Mouse (Mus musculus) layer of hippocampus, postnatal 14 days (tissue): ENCODE measurements around the gene Inpp5f. TPM values are rescaled to one million over a fixed set of nuclear protein-coding genes. Genes with fewer than 3 reads are reported as not detected.
"Not testable (repeated sequence)": the region's sequence is repeated elsewhere in the genome, so short reads cannot be mapped to it uniquely, and the experiment has no call there.

Experiments used
- DNase-seq, 2 experiments: peaks; one replicate each; pipeline ENCODE4 v3.0.0; 2021 to 2022; ENCODE audit warnings: low spot score in 2 of 2, mixed read lengths in 1 of 2
- total RNA-seq, 2 experiments: library from RNA; stranded (reverse); gene quantifications; 2 replicates each; pipeline ENCODE4 v1.2.3; 2021

The Inpp5f gene
- total RNA-seq, 2 experiments from 2014 or later, result 246 to 261 TPM

- DNase-seq, result no peak
Measured at GRCm38 (mm10) chr7:128656970-128657369, 45.8 kb downstream of the Inpp5f start.

- DNase-seq, result no peak
Measured at GRCm38 (mm10) chr7:128663906-128664305, 52.8 kb downstream of the Inpp5f start.

GRCm38 (mm10) chr7:128664861-128665377 is 53.8 kb downstream of the Inpp5f start:
- no peak for DNase-seq

GRCm38 (mm10) chr7:128667788-128668187 is 56.7 kb downstream of the Inpp5f start:
- DNase-seq, result no peak

GRCm38 (mm10) chr7:128668831-128669230 is 57.7 kb downstream of the Inpp5f start:
- DNase-seq, result no peak

- DNase-seq, result peak in 1 of 2 experiments; percentile 61
Measured at GRCm38 (mm10) chr7:128671952-128672351, 60.8 kb downstream of the Inpp5f start.

- DNase-seq, result peak in 1 of 2 experiments; percentile 46
Measured at GRCm38 (mm10) chr7:128672408-128673010, 61.4 kb downstream of the Inpp5f start.

- DNase-seq, result no peak
Measured at GRCm38 (mm10) chr7:128678546-128678945, 67.4 kb downstream of the Inpp5f start.

GRCm38 (mm10) chr7:128687821-128688564 is 76.9 kb downstream of the Inpp5f start:
- peak; percentile 82 to 90 for DNase-seq

- peak in 1 of 2 experiments; percentile 28 for DNase-seq
Measured at GRCm38 (mm10) chr7:128689347-128689746, 78.2 kb downstream of the Inpp5f start.

GRCm38 (mm10) chr7:128690070-128690469 is 78.9 kb downstream of the Inpp5f start:
- DNase-seq, result peak; percentile 93 to 96

GRCm38 (mm10) chr7:128690796-128691195 is 79.7 kb downstream of the Inpp5f start:
- peak; percentile 64 to 90 for DNase-seq

GRCm38 (mm10) chr7:128692163-128692562 is 81.0 kb downstream of the Inpp5f start:
- no peak for DNase-seq

- DNase-seq, result no peak
Measured at GRCm38 (mm10) chr7:128694848-128695247, 83.7 kb downstream of the Inpp5f start.

GRCm38 (mm10) chr7:128699959-128700358 is 88.8 kb downstream of the Inpp5f start:
- not testable (repeated sequence) for DNase-seq

- peak; percentile 78 to 79 for DNase-seq
Measured at GRCm38 (mm10) chr7:128705735-128706134, 94.6 kb downstream of the Inpp5f start.

GRCm38 (mm10) chr7:128717991-128718390 is 106.9 kb downstream of the Inpp5f start:
- DNase-seq, result no peak

- peak; percentile 65 to 93 for DNase-seq
Measured at GRCm38 (mm10) chr7:128724761-128725160, 113.6 kb downstream of the Inpp5f start.

GRCm38 (mm10) chr7:128725189-128725588 is 114.1 kb downstream of the Inpp5f start:
- no peak for DNase-seq

- no peak for DNase-seq
Measured at GRCm38 (mm10) chr7:128726999-128727398, 115.9 kb downstream of the Inpp5f start.

- no peak for DNase-seq
Measured at GRCm38 (mm10) chr7:128727701-128728100, 116.6 kb downstream of the Inpp5f start.

GRCm38 (mm10) chr7:128728738-128729137 is 117.6 kb downstream of the Inpp5f start:
- DNase-seq, result no peak
